Mouse (Mus musculus): Measurements from ENCODE around the gene Vmn1r188. TPM values are rescaled to one million over a fixed set of nuclear protein-coding genes. Genes with fewer than 3 reads are reported as not detected.
"Not testable (repeated sequence)": the region's sequence is repeated elsewhere in the genome, so short reads cannot be mapped to it uniquely, and the experiment has no call there.

Gene Vmn1r188
- not detected for total RNA-seq (2021)
- long read RNA-seq, experiment 1 = 0 reads
- long read RNA-seq, experiment 2 = 0 reads

DNA sequence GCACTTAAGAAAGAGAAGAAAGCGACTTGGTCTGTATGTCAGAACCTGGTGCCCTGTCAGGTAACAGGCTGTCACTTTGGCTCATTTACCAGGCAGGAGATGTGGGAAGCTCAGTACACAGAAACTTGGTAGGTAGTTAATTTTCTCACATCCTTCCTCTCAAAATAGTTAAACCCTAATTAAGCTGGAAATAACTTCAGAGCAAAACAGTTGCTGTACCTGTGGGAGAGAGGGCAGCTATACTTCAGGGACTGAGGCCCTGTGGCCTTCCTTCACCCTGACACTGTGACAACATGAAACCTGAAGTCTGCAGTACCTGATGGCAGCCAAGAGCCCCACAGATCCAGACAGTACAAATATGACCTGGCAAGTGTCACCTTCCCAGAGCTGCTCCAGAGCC lies at the start of gene Vmn1r188:
Gene Vmn1r188, plus strand, starts transcription at position 301 of the 400 bp plus-strand sequence.
- DNase-seq = not testable (repeated sequence)

GRCm38 (mm10) chr13:22034443-22035266 lies 49.6 kb upstream of the Vmn1r188 start:
- no peak for DNase-seq

DNA sequence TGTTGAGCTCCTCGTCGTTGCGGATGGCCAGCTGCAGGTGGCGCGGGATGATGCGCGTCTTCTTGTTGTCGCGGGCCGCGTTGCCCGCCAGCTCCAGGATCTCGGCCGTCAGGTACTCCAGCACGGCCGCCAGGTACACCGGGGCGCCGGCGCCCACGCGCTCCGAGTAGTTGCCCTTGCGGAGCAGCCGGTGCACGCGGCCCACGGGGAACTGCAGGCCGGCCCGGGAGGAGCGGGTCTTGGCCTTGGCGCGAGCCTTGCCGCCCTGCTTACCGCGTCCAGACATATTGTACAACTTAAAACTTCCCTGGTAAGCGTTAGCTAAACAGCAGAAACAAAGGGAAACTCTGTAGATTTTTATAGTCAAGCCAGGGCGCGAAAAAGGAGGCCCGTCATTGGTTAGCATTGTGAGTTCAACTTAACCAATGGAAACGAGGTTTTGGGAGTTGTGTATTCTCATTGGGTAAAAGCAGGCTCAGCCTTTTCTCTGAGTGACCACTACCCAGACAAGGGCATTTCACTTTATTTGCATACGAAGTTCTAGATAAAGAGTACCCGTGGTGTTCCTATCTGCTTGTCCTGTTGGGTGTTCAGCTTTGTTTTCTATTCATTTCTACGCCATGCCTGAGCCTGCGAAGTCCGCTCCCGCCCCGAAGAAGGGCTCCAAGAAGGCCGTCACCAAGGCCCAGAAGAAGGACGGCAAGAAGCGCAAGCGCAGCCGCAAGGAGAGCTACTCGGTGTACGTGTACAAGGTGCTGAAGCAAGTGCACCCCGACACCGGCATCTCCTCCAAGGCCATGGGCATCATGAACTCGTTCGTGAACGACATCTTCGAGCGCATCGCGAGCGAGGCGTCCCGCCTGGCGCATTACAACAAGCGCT lies 48.7 kb upstream of the Vmn1r188 start, which contains the start of the genes Hist1h2ah and Hist1h2bk:
Gene Hist1h2ah, minus strand, starts transcription at position 302 of the 882 bp plus-strand sequence.
Gene Hist1h2bk, plus strand, starts transcription at position 604 of the 882 bp plus-strand sequence.
- peak; percentile 90 to 91 for DNase-seq

GRCm38 (mm10) chr13:22036149-22036956 lies 47.9 kb upstream of the Vmn1r188 start:
- DNase-seq = no peak

GRCm38 (mm10) chr13:22036986-22037385 lies 47.3 kb upstream of the Vmn1r188 start:
- no peak for DNase-seq

DNA sequence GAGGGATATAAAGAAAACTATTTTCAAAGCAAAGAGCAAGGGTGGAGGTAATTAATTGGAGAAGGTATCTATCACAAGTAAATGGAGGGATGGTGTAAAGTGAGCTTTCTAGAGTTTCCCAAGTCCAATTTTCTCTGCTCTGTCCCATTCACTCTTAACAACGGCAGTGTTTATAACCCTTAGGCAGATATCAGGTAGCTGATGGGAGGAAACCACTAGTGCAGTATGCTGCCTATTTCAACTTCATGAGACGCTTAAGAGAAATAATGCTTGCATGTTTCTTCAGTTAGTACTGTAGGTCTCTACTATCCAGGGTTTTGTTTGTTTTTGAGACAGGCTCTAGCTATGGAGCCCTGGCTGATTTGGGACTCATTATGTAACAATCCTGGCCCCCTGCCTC lies 46.8 kb upstream of the Vmn1r188 start:
- no peak for DNase-seq

GRCm38 (mm10) chr13:22039364-22039763 lies 44.9 kb upstream of the Vmn1r188 start:
- DNase-seq = no peak

GRCm38 (mm10) chr13:22039951-22040463 lies 44.2 kb upstream of the Vmn1r188 start:
- DNase-seq = no peak

DNA sequence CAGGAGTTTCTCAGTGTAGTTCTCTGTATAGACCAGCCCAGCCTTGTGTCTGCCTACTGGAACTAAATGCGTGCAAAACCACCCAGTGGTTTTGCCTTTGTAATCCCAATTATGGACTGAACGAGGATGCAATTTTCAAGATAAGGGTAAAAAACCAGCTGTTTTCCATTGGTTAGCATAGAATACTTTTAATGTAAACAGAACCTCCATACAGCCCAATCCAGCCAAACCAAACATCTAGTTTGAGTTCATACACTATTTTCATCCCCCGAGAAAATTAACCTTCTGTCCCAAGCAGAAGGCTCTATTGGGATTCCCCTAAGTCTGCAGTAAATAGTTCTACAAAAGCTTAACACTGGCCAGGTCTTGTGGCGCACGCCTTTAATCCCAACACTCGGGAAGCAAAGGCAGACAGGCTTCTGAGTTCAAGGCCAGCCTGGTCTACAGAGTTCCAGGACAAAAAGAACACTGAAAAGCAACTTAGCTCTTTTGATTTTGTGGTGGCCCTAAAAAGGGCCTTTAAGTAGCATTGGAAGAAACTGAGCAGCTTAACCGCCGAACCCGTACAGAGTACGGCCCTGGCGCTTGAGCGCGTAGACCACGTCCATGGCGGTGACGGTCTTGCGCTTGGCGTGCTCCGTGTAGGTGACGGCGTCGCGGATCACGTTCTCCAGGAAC lies 43.6 kb upstream of the Vmn1r188 start:
- no peak for DNase-seq

DNA sequence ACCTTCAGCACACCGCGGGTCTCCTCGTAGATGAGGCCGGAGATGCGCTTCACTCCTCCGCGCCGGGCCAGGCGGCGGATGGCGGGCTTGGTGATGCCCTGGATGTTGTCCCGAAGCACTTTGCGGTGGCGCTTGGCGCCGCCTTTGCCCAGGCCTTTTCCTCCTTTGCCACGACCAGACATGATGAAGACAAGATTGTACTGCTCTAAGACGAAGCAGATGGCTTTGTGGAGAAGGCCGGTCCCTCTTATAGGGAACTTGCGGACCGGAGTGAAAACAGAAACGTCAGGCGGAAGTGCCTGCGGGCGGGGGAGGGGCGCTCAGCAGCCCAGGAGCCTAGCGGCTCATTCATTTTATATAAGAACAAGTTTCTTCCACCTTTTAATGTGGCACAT lies 43.1 kb upstream of the Vmn1r188 start, which contains the start of gene Hist1h4i:
Gene Hist1h4i, minus strand, starts transcription at position 221 of the 395 bp plus-strand sequence.
- peak; percentile 96 to 98 for DNase-seq

GRCm38 (mm10) chr13:22041651-22042567 lies 42.3 kb upstream of the Vmn1r188 start:
- DNase-seq = no peak

DNA sequence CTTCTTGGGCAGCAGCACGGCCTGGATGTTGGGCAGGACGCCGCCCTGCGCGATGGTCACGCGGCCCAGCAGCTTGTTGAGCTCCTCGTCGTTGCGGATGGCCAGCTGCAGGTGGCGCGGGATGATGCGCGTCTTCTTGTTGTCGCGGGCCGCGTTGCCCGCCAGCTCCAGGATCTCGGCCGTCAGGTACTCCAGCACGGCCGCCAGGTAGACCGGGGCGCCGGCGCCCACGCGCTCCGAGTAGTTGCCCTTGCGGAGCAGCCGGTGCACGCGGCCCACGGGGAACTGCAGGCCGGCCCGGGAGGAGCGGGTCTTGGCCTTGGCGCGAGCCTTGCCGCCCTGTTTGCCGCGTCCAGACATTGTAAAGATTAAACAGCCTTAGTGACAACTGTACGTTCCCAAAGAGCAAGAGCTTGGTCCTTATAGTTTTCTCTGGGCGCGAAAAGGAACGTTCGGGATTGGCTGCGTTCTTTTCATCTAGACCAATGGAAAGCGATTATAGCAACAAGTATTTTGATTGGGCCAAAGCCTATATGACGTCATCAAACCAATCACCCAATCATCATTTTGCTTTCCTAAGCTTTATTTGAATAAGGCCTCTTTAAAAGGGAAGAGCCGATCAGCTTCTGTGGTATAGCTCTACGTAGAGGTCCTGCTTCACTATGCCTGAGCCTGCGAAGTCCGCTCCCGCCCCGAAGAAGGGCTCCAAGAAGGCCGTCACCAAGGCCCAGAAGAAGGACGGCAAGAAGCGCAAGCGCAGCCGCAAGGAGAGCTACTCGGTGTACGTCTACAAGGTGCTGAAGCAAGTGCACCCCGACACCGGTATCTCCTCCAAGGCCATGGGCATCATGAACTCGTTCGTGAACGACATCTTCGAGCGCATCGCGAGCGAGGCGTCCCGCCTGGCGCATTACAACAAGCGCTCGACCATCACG lies 41.4 kb upstream of the Vmn1r188 start, which contains the start of the genes Hist1h2ag and Hist1h2bj:
Gene Hist1h2ag, minus strand, starts transcription at position 377 of the 935 bp plus-strand sequence.
Gene Hist1h2bj, plus strand, starts transcription at position 647 of the 935 bp plus-strand sequence.
- peak; percentile 93 to 95 for DNase-seq

DNA sequence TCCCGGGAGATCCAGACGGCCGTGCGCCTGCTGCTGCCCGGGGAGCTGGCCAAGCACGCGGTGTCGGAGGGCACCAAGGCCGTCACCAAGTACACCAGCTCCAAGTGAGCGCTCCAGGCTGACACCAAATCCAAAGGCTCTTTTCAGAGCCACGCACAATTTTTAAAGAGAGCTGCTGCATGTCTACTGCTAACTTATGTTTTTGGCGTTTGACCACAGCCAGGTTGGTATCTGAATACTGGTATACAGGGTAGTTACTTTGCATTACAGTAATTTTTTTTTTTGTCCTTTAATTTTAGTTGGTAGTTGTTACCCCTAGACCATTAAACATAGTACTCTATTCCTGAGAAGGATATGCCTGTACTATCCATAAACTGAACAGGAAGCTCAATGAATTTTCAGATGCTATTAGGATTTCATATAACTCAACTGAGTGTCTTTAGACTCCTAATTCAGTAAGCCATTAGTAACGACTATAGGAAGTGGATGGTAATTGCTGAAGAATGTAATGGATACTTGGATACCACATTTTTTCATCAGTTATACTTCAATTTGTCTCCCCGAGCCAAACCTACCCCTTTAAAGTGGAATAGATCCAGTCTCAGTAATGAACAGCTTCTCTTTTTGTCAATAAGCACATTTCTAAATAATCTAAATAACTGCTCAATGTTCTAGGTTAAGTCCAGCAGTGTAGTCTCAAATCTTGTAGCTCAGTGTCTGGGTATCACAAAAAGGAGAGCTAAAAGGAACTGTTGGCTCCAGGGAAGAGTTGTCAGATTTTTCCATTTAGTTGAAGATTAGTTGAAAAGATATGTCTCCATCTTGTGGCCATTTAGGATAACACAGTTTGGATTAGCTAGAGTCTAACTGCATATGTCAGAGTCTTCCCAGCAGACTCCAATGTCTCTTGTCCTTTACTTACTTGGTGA lies 40.5 kb upstream of the Vmn1r188 start:
- DNase-seq = peak in 1 of 2 experiments; percentile 54

- no peak for DNase-seq
Measured at GRCm38 (mm10) chr13:22044432-22045155, 39.6 kb upstream of the Vmn1r188 start.

GRCm38 (mm10) chr13:22045311-22045710 lies 38.9 kb upstream of the Vmn1r188 start:
- DNase-seq = no peak

DNA sequence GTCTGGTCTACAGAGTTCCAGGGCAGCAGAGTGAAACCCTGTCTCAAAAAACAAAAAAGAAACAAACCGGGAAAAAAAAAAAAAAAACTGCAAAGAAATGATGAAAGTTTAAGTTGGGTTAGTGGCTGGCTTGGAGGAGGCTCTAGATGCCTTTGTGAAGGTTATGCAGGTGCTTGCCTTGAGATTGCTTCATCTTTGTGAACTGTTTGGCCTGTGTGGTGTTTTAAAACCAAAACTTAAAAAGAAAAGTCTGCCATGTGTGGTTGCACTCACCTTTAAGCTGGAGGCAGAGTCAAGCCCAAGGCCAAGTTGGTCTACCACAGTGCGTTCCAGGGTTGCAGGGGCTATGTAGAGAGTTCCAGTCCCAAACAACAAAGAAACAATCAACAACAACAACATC lies 35.2 kb upstream of the Vmn1r188 start:
- no peak for DNase-seq
